Mouse (Mus musculus) erythroblast, embryonic 14.5 days (primary cell): ENCODE measurements around the gene Cxcr2.

Experiments used
- GATA1 ChIP-seq: IDR thresholded peaks from 2 replicates; pipeline ENCODE4 v1.6.1; 2012; ENCODE audit warnings: low read length, inconsistent platforms, mixed read lengths
- TAL1 ChIP-seq: IDR thresholded peaks from 3 replicates; pipeline ENCODE4 v1.6.1; 2012; ENCODE audit warnings: low read length, inconsistent platforms, mixed read lengths

GRCm38 (mm10) chr1:74150101-74150500 lies 3.7 kb upstream of the Cxcr2 start:
- TF ChIP-seq TAL1, result no peak
- no peak for TF ChIP-seq GATA1
